Mouse (Mus musculus): ENCODE results near the gene BC004004. TPM values are rescaled to one million over a fixed set of nuclear protein-coding genes. Genes with fewer than 3 reads are reported as not detected.
"Not testable (repeated sequence)": the region's sequence is repeated elsewhere in the genome, so short reads cannot be mapped to it uniquely, and the experiment has no call there.

BC004004 gene
- total RNA-seq, 2 experiments from 2014 or later: 192 to 222 TPM

- DNase-seq (ENCODE audit: low spot score): no peak
- intact Hi-C loops (cut with DNase I): no loop called here
These were observed 72.0 kb downstream of the BC004004 start for GRCm38 (mm10) chr17:29340406-29341261.

- DNase-seq (ENCODE audit: low spot score): no peak
- intact Hi-C loops (cut with DNase I): no loop called here
These were observed 73.0 kb downstream of the BC004004 start for GRCm38 (mm10) chr17:29341591-29342003.

GRCm38 (mm10) chr17:29342010-29342910, 73.7 kb downstream of the BC004004 start:
- DNase-seq (ENCODE audit: low spot score): peak; percentile 70
- intact Hi-C loops (cut with DNase I): no loop called here

GRCm38 (mm10) chr17:29343241-29343640, 74.7 kb downstream of the BC004004 start:
- no peak for DNase-seq (ENCODE audit: low spot score)
- intact Hi-C loops (cut with DNase I): no loop called here

- no peak for DNase-seq (ENCODE audit: low spot score)
- intact Hi-C loops (cut with DNase I): no loop called here
These were observed 76.7 kb downstream of the BC004004 start for GRCm38 (mm10) chr17:29345272-29345671.

- intact Hi-C loops (cut with DNase I): no loop called here
- no peak for DNase-seq (ENCODE audit: low spot score)
These were observed 78.0 kb downstream of the BC004004 start for GRCm38 (mm10) chr17:29346496-29347125.

GRCm38 (mm10) chr17:29347126-29347644, 78.6 kb downstream of the BC004004 start:
- DNase-seq (ENCODE audit: low spot score): no peak
- intact Hi-C loops (cut with DNase I): no loop called here

GRCm38 (mm10) chr17:29347645-29348256, 79.2 kb downstream of the BC004004 start, which contains the start of gene Mtch1:
Mtch1 (minus strand) TSS chr17:29347934.
- DNase-seq (ENCODE audit: low spot score): peak; percentile 98

GRCm38 (mm10) chr17:29348996-29349395, 80.4 kb downstream of the BC004004 start:
- no peak for DNase-seq (ENCODE audit: low spot score)
- intact Hi-C loops (cut with DNase I): no loop called here

More at GRCm38 (mm10) chr17:29347645-29348256, 79.2 kb downstream of the BC004004 start, which contains the start of gene Mtch1:
- intact Hi-C loops (cut with DNase I): no loop called here

- intact Hi-C loops (cut with DNase I); DNase-seq (ENCODE audit: low spot score): not testable (repeated sequence)
These were observed 82.5 kb downstream of the BC004004 start for GRCm38 (mm10) chr17:29351056-29351455.

GRCm38 (mm10) chr17:29355461-29355840, 86.9 kb downstream of the BC004004 start:
- no peak for DNase-seq (ENCODE audit: low spot score)
- intact Hi-C loops (cut with DNase I): no loop called here

- DNase-seq (ENCODE audit: low spot score): peak; percentile 64
- intact Hi-C loops (cut with DNase I): no loop called here
These were observed 87.4 kb downstream of the BC004004 start for GRCm38 (mm10) chr17:29355841-29356478.

- intact Hi-C loops (cut with DNase I): no loop called here
- peak; percentile 81 for DNase-seq (ENCODE audit: low spot score)
These were observed 87.9 kb downstream of the BC004004 start for GRCm38 (mm10) chr17:29356479-29356856.

GRCm38 (mm10) chr17:29356882-29357281, 88.3 kb downstream of the BC004004 start:
- DNase-seq (ENCODE audit: low spot score): no peak
- intact Hi-C loops (cut with DNase I): no loop called here

- intact Hi-C loops (cut with DNase I): no loop called here
These were observed 90.3 kb downstream of the BC004004 start for GRCm38 (mm10) chr17:29358928-29359327.

GRCm38 (mm10) chr17:29360761-29361221, 92.2 kb downstream of the BC004004 start, which contains the start of gene Fgd2:
Fgd2 (plus strand) TSS chr17:29360914.
- intact Hi-C loops (cut with DNase I): no loop called here
- DNase-seq (ENCODE audit: low spot score): no peak

More at GRCm38 (mm10) chr17:29358928-29359327, 90.3 kb downstream of the BC004004 start:
- DNase-seq (ENCODE audit: low spot score): no peak

GRCm38 (mm10) chr17:29361982-29362691, 93.5 kb downstream of the BC004004 start:
- intact Hi-C loops (cut with DNase I): no loop called here
- no peak for DNase-seq (ENCODE audit: low spot score)

GRCm38 (mm10) chr17:29363109-29363508, 94.5 kb downstream of the BC004004 start:
- no peak for DNase-seq (ENCODE audit: low spot score)
- intact Hi-C loops (cut with DNase I): no loop called here
